Mouse (Mus musculus): Measurements from ENCODE around the gene 2210408I21Rik. TPM values are rescaled to one million over a fixed set of nuclear protein-coding genes. Genes with fewer than 3 reads are reported as not detected.

Gene 2210408I21Rik
- polyA plus RNA-seq, 1 experiment: 1.5 TPM

DNA sequence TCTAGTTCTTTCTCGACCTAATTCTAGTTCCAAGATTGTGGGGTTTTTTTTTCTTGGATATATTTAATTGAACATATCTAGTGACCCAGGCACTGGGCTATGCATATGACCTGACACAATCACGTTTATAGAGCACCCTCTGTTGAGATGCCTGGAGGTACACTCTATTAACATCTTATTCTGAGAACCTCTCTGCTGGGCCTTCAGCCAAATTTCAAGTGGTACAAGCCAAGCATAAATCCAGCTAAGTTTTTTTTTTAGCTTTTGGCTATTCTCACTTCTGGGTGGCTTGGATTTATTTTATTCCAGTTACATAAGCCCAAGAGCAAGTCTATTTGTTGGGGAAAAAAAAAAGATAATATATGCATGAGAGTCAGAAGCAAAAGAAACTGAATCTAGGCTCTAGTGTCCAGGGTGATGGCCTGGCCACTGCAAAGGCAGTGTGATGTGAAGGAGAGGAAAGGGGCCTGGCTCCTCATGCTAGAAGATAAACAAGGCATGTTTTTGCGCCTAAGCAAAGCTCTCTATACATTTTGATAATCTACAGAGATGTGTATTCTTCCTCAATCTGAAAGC, 139.9 kb downstream of the 2210408I21Rik start:
- no peak for DNase-seq (ENCODE audit: low read depth)

DNA sequence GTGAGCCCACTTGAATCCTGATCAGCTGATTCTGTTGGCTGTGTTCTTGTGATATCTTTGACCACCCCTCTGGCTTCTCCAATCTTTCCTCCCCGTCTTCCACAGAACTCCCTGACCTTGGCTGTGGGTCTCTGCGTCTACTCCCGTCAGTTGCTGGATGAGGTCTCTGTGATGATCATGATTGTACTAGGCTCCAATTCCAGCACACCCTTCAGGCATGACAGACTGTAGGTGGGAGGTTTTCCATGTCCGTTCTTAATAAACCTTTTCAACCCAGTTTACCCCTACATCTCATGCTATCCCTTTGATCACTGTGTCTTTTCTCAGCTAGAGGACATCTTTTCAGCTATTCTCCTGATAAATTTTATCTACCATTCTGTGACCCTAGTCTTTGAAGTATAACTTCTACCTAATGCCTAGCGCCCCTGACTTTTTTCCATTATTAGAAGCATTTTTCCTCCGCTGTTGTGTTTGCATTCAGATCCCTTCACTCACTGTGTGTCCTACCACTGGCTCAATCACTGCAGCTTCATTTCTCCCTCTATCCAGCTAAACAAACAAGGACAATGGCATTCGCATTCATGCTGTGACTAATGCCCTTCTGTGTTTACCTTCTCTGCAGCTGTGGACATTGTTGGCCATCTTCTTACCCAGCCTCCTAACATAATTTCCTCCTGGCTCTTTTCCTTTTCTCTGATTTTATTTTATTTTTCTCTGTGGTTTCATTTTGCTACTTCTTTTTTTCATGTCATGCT, 143.5 kb downstream of the 2210408I21Rik start:
- DNase-seq (ENCODE audit: low read depth): no peak

DNA sequence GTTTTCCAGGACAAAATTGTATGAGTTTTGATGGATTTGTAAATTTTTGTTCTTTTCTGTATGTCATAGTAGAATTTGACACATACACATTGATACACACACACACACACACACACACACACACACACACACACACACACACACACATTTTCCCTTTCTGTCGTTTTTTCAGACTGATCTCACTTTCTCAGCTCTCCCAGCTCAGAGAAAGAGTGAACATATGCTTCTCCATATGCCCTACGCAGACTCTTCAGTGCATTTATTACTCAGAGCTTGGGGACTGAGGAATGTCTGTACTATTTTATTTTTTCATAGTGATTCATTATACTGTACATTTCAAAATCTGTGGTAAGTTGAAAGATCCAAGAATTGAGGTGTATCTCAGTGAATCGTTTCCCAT, 160.2 kb downstream of the 2210408I21Rik start:
- no peak for DNase-seq (ENCODE audit: low read depth)

DNA sequence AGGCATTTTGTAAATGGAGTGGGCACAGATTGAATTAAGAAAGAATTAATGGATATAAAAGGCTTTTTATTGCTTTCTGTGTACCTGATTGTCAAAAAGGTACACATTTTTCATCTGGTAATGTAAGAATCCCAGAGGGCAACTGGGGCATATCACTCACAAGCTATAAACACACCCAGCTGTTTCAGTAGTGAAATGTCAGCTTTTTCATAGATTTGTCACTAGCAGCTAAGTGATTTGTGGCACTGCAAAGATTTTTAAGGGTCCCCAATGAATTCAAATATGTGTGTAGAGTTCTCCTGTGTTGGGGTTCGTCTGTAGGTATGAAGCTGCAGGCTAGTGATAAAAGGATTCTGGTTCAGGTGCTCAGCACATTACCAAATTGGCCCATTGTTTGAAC, 188.8 kb downstream of the 2210408I21Rik start:
- DNase-seq (ENCODE audit: low read depth): no peak

DNA sequence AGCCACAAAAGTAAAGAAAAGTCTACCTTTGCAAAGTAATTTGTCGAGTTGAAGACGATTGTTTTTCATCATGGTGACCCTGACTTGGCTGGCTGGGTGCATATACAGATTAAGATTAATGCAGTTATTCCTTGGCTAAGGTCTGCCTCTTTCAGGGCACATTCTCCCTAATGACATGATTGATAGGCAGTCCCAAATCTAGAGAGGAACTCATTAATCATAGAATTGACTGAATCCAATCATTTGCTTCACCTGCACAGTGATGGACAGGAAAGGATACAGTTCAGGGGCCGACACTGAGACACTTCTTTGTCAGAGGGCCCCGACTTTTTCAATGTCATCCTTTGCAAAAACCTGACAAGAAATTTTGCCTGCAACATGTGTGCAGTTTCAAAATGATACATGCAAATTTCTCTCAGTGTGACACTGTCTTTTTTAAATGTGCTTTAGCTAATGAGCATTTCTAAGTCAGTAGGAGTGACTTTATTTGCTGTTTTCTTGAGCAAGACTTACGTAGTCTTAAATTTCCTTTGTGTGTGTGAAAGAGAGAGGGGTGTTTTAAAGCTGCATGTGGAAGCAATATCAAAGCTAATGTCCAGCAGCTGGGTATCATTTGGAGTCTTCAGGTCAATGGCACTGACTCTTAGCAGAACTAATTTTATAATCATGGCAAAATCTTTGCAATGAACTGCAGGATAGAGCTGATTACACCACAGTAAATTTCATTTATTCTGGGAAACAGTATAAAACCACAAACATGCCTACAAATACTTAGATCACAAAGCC, 191.0 kb downstream of the 2210408I21Rik start:
- DNase-seq (ENCODE audit: low read depth): no peak

DNA sequence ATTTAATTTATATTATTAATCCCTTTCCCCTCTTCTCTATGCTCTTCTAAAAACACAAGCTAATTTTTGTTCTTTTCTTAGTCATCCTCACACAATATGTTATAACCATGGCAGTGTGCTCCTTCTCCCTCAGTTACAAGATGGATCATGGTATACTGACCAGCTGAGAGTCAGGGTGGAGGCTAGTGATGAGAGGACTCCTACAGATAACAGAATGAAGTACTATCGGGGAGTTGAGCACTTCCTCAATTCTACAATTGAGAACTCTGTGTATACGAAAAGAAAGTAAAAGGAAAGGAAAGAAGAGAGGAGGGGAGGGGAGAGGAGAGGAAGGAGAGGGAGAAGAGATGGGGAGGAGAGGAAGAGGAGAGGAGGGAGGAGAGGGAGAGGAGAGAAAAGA, 206.8 kb downstream of the 2210408I21Rik start:
- DNase-seq (ENCODE audit: low read depth): no peak

DNA sequence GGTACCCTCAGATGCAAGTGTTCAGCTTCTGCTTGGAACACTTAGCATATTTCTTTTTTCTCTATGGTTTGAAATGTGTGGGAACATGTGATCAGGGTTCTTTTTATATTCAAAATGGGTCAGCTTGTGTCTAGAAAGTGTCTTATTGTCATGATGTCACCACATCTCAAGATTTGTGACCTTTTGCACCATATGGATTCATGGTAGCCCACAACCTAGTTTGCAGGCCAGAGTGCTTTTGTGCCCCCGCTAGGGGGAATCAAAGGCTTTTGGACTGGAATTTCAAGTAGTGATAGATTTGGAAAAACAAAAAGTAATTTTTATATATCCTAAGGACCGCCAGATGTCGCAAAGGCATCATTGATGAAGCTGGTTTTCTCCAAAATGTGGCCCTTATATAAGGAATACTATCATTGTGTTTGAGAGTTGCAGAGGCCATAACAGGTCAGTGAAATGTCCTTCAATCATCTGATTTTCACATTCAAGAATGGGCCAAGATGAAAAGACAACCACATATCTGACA, 250.2 kb downstream of the 2210408I21Rik start:
- no peak for DNase-seq (ENCODE audit: low read depth)

DNA sequence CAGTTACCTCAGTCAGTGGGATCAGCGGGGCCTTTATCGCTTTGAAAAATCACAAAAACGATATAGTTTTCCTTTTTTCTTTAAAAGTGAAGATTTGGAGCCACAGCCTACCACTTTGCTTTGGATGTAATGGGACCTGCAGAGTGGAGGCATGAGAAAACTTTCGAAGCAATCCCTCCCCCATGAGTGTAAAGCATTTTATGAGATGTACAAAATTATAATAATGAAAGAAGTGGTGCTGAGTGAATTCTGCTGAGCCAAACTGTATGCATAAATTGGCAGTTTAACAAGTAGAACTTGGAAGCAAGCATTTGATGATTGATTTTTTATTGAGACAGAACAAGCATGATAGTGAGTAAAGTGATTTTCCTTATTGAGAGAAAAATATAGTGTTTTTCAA, 250.7 kb downstream of the 2210408I21Rik start:
- no peak for DNase-seq (ENCODE audit: low read depth)

DNA sequence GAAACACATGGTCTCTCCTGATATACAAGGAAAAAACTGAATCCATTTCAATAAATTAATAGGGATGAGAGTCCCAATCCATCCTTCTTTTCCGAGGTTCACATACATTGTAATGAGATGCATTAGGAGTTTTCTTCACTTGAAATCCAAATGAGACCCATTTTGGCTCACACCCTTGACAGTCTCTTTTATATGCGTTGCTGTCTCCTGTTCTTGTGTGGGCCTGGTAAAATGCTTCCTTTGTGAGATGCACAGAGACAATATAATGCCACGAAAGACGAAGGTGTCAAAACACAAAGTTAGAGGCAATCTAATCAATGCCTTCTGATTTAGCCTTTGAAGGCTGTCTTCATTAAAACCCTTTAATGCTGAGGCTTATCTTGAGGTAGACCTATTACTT, 252.8 kb downstream of the 2210408I21Rik start:
- no peak for DNase-seq (ENCODE audit: low read depth)

DNA sequence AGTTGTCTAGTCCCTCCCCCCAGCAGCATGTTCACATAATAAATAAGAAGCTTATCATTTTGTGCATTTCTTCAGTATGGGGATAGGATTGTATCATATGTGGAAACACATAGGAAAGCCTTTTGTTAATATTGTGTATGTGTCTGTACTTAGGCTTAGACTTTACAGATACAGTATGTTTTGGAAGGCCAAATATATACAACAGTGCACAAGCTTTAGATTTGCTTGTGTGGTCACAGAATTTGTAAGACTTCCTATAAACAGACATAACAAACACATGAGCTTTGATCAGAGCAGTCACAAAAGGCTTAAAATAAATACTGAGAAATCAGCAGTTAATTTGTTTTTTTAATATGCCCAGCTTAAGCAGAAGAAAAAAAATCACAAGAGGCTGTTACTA, 253.9 kb downstream of the 2210408I21Rik start:
- no peak for DNase-seq (ENCODE audit: low read depth)

DNA sequence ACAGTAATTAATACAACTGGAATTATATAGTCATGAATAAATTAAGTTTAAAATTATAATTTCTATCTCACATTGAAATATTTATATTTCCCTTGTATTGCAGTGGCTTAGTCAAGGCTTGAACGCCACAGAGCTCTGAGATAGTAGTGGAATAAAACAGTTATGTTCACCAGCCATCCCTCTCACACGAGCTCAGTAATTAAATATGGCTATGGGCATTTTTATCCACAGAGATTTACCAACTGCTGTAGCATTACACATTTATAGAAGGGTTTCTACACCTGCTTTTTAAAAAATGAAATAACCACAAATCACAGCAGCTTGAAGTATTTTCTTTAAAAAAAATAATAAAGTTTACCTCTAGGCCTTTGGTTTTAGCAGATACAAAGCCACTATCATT, 261.0 kb downstream of the 2210408I21Rik start:
- DNase-seq (ENCODE audit: low read depth): no peak

DNA sequence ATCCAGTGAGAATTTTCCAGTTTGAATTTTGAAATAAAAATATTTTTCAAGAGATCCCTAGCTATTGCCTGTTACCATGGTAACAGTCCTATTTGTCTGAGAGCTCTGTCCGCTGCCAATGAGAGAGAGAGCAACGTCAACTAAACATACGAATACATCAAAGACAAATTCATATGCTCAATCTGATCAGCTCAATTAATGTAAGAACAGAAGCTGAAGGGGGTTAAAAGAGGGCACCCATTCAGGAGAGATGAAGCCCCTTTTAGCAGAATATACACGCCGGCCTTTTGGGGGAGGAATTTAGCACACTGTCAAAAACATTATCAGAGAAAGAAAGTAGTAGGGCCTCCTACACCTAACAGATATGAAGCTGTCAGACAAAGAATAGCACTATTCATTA, 261.6 kb downstream of the 2210408I21Rik start:
- DNase-seq (ENCODE audit: low read depth): no peak

DNA sequence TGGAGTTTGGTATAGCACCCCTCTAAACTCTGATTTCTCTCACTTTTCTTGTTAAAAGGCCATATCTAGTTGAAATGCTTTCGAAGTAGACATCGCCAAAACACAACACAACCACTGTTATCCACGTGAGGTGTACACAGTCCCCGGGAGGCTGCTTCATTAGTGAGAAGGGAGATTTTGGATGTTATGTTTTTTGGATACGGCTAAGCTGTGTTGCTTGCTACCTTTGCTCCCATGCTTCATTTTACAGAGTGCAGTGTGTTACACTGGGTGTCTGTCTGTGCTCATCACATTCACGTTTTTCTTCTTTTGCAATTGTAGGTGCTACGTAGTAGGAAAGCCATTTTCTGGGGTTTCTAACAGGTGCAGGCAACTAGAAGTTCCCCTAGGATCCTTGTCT, 262.3 kb downstream of the 2210408I21Rik start:
- no peak for DNase-seq (ENCODE audit: low read depth)

DNA sequence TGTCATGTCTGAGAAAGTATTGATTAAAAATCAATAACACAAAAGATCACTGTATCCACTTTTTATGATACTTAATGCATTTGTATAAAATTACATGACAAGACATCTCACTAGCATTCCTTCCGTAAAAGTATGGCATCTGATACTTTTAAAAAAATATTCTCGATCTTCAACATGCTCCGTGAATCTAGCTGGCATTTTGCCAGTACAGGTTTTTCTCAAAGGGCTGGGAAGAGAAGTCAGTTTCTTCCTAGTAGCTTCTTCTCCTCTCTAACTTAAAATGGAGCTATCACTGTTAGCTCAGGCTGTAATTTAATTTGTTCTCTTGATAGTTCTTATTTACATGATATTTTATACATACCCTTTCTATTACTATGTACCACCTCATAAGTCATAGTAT, 263.1 kb downstream of the 2210408I21Rik start:
- no peak for DNase-seq (ENCODE audit: low read depth)

DNA sequence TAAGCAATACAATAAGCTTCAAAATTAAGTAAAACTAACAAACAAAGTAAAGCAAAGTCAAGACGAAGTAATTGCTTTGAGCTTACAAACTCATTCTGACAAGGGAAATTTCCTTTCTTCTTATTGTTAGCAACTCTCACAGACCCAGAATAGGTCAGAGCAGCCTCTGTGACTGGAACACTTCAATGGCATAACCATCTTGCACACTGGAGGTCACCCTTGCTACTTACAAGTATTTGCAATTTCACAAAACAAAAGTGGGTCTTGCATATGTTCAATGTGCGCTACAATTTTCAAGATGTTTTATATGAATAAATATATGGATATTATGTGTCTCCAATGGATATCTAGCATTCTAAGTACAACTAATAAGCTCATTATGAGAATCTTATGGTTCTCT, 265.4 kb downstream of the 2210408I21Rik start:
- no peak for DNase-seq (ENCODE audit: low read depth)

DNA sequence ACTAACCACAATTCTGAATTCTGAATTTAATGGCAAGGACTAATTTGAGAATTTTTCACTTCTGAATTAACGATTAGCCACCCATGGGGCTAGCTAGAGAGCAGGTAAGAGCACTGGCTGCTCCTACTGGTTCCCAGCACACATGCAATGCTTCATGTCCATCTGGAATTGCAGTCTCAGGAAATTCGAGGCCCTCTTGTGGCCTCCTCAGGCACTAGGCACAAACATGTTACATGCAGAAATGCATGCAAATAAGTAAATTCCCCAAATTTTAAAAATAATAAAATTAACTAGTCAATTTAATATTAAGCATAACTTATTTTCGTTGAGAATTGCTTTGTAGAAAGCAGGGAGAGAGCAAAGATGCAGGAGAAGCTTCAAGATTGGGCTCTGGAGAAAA, 273.2 kb downstream of the 2210408I21Rik start:
- no peak for DNase-seq (ENCODE audit: low read depth)

DNA sequence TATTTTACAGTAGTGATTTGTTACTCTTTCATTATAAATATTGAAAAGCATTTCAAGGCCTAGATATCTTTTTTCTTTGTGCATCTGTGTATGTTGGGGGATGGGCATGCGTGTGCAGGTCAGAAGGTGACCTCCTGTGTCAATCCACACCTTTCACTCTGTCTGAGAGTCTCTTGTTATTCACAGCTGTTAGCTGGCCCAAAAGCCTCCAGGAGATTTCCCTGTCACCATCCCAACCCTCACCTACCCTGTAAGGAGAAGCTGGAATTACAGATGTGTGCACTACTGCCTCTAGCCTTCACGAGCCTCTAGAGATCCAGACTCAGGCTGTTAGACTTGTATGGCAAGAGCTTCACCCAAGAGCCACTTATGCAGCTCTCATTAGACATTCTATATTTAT, 274.5 kb downstream of the 2210408I21Rik start:
- DNase-seq (ENCODE audit: low read depth): no peak

DNA sequence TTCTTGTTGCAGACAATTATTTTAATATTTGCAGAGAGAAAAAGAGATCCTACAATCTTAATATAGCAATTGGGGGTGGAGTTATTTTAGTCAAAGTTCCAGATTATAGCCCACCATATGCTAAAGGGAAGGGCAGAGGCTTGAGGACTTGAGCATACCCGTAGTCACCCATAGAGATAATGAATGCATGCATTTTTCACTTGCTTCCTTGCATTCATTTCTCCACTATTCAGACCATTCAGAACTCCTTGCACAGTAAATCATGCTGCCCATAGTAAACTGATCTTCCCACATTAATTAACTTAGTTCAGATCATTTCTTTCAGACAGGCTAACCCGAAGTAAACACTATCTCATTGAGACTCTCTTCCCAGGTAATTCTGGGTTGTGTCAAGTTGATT, 277.5 kb downstream of the 2210408I21Rik start:
- no peak for DNase-seq (ENCODE audit: low read depth)

DNA sequence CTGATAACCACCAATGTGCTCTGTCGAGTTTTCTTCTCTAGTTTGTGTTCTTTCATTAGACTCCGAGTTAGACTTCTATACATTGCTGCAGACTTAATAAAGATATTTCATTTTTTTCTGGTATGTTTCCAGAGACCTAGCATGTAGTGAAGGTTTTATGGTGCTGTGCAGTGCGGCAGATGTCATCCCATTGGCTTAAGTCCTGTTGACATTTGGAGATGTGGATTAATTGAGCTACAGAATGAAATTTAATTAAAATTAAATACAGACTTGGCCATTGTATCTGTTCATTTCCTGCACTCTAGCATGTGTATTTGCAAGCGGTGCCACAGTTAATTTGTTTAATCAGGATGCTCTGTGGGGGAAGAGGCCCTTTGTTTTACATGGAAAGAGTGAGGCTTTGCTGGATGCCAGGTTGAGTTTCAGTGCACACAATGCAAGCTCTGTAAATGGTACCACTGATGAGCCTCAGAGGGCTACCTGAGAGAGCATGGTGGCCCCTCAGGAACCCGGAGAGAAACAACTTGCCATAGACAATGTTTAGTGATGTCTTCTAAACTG, 314.7 kb downstream of the 2210408I21Rik start:
- DNase-seq (ENCODE audit: low read depth): no peak

DNA sequence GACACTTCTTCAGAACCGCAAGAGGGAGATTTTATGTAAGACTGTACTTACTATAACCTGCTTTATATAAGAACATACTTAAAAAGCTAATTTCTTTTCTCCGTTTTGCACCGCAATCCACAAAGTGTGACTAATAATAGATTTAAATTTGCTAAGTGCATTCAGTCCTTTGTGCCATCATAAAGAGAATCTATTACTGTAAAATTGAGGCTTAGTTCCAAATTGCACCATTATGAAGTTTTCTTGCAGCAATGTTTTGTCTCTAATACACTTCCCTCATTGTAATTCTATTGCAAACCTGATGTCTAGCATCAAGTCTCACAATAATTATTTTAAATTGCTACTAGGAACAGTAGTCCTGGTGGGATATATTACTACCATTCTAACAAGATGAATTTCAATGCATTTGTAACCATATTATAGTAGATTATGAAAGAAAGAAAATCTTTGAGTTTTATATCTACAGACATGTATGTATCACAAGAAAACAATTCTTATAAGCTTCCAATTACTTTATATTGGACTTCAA, 334.8 kb downstream of the 2210408I21Rik start:
- DNase-seq (ENCODE audit: low read depth): no peak

DNA sequence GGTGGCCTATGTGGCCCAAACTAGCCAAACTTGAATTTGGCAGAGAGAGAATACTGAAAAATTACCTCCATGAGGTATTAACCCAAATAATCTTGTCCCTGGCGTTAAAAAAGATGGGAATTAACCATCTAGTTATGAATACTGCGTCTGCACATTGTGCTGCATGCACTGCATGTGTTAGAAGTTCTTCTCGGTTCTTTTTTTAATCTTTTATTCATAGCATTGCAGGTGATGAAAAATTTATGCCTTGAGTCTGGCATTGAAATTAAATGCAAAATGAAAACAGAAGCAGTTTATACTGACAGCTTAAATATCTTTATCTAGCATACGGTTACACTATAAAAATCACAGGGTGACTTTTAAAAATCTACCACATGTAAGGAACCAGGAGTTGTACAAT, 341.1 kb downstream of the 2210408I21Rik start:
- DNase-seq (ENCODE audit: low read depth): no peak
